Mouse (Mus musculus) bone marrow macrophage, adult 2 months (primary cell): Measurements from ENCODE around the gene Ybx2.

Source experiments
- CTCF ChIP-seq: IDR thresholded peaks from 2 replicates; pipeline ENCODE4 v1.5.1; 2012; ENCODE audit warnings: low read depth, mild to moderate bottlenecking, low read length, moderate library complexity
- POLR2A ChIP-seq: IDR thresholded peaks from 2 replicates; pipeline ENCODE4 v1.6.1; 2012; ENCODE audit warnings: mild to moderate bottlenecking, low read depth, low read length, borderline replicate concordance

- no peak for TF ChIP-seq CTCF
- TF ChIP-seq POLR2A, result no peak
Measured at GRCm38 (mm10) chr11:69938401-69938979, 2.9 kb downstream of the Ybx2 start.
